Comparison of ENCODE assay signal across 18 mouse cellular contexts in the genomic region with DNA sequence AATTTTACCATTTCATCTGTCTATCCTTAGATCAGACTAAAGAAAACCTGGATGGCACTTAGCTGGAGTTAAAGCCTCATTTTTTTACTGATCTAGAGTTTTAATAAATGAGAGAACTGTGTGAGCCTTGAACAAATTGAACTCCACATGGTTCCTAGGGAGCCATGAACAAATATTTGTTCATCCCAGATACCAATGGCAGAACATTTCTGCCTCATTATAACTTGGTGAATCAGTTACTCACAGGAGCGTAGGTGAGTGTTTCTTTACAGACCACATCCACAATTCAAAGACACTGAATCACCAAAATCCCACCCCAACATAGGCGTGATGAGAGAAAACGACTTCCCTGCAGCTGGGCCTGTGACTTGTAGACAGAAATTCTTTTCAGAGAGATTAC.
A peak's percentile ranks its signal among the peaks of the same experiment; 100 is the strongest.
DNase-seq lines count a peak whose midpoint lies in the region; ATAC-seq and TF ChIP-seq lines count a peak whose summit lies in the region.
"Had no signal": no experiment of that assay in that cellular context is flagged by ENCODE, and none has a peak within 500 bp of the region (broad histone marks: within the 10 kb centered on the region; RNA-seq: fewer than 3 reads in every experiment).

No protein-coding gene starts in this region.

- peak; percentile 74; the same call in 1 of the 2 replicates for ATAC-seq in stomach, embryonic 14.5 days (ENCODE audit: insufficient number of reproducible peaks, insufficient read depth, low FRiP score, low read depth)
- ATAC-seq in stomach, embryonic 15.5 days (ENCODE audit: insufficient read depth, low FRiP score, low read depth): 0 out of 2 replicates have a peak, but pooled peaks have one; percentile 47
- ATAC-seq in stomach, postnatal 0 days (ENCODE audit: low FRiP score, low TSS enrichment): peak; percentile 38; the same call in 1 of the 2 replicates
- no peak for ATAC-seq in intestine, embryonic 15.5 days
- ATAC-seq: forebrain, embryonic 13.5 days; forebrain, embryonic 15.5 days; forebrain, postnatal 0 days had no signal

- H3K4me3 ChIP-seq in stomach, embryonic 14.5 days (ENCODE audit: low read depth, low read length): no peak overlapping the region
- H3K4me3 ChIP-seq in stomach, embryonic 15.5 days (replicated peaks): no peak overlapping the region
- no peak overlapping the region for H3K4me3 ChIP-seq in stomach, postnatal 0 days (ENCODE audit: low read depth, low read length)
- H3K4me3 ChIP-seq in intestine, embryonic 15.5 days (replicated peaks): no peak overlapping the region
- H3K4me3 ChIP-seq: embryonic facial prominence, embryonic 10.5 days; embryonic facial prominence, embryonic 12.5 days; forebrain, embryonic 13.5 days; forebrain, embryonic 15.5 days had no signal

- WGBS in stomach, embryonic 14.5 days: 67% methylated on average over 3 of the region's 3 CpGs
- WGBS in stomach, embryonic 15.5 days: 51% methylated on average over 3 of the region's 3 CpGs
- WGBS in stomach, postnatal 0 days: 41% methylated on average over 3 of the region's 3 CpGs
- 60% methylated on average over 3 of the region's 3 CpGs for WGBS in intestine, embryonic 15.5 days

- no peak overlapping the region for H3K27ac ChIP-seq in stomach, embryonic 14.5 days (ENCODE audit: low read length)
- H3K27ac ChIP-seq in stomach, embryonic 15.5 days: 0 out of 2 replicates have a peak overlapping the region, but pooled peaks have one; percentile 40
- no peak overlapping the region for H3K27ac ChIP-seq in stomach, postnatal 0 days (replicated peaks)
- no peak overlapping the region for H3K27ac ChIP-seq in intestine, embryonic 15.5 days
- H3K27ac ChIP-seq: embryonic facial prominence, embryonic 10.5 days; embryonic facial prominence, embryonic 12.5 days; forebrain, embryonic 13.5 days; forebrain, embryonic 15.5 days had no signal

- H3K9me3 ChIP-seq in stomach, embryonic 14.5 days (ENCODE audit: control insufficient read depth, low read depth, low read length): no peaks in the 10 kb centered on the region
- H3K9me3 ChIP-seq in stomach, embryonic 15.5 days: no peaks in the 10 kb centered on the region
- no peaks in the 10 kb centered on the region for H3K9me3 ChIP-seq in stomach, postnatal 0 days (ENCODE audit: control insufficient read depth, low read length)
- H3K9me3 ChIP-seq in intestine, embryonic 15.5 days: no peaks in the 10 kb centered on the region
- H3K9me3 ChIP-seq: embryonic facial prominence, embryonic 10.5 days; embryonic facial prominence, embryonic 12.5 days; forebrain, embryonic 13.5 days; forebrain, embryonic 15.5 days had no signal

- H3K27me3 ChIP-seq in stomach, embryonic 14.5 days (ENCODE audit: control insufficient read depth, insufficient read depth, low read length): no peaks in the 10 kb centered on the region
- H3K27me3 ChIP-seq in stomach, embryonic 15.5 days (replicated peaks): no peaks in the 10 kb centered on the region
- H3K27me3 ChIP-seq in stomach, postnatal 0 days (ENCODE audit: control insufficient read depth, insufficient read depth, low read length): no peaks in the 10 kb centered on the region
- no peaks in the 10 kb centered on the region for H3K27me3 ChIP-seq in intestine, embryonic 15.5 days (replicated peaks)
- H3K27me3 ChIP-seq: embryonic facial prominence, embryonic 12.5 days; forebrain, embryonic 13.5 days; forebrain, embryonic 15.5 days had no signal

- no peak overlapping the region for H3K9ac ChIP-seq in stomach, embryonic 14.5 days (replicated peaks; ENCODE audit: low read depth, low read length)
- no peak overlapping the region for H3K9ac ChIP-seq in stomach, embryonic 15.5 days
- no peak overlapping the region for H3K9ac ChIP-seq in stomach, postnatal 0 days (ENCODE audit: low read length)
- no peak overlapping the region for H3K9ac ChIP-seq in intestine, embryonic 15.5 days
- H3K9ac ChIP-seq: embryonic facial prominence, embryonic 12.5 days; forebrain, embryonic 13.5 days; forebrain, embryonic 15.5 days; forebrain, postnatal 0 days had no signal

- DNase-seq in stomach, postnatal 0 days (ENCODE audit: low spot score): no peak
- no peak for DNase-seq in right cerebral cortex, postnatal 4 days
- DNase-seq: adrenal gland, adult 2 months; adrenal gland, postnatal 10 days; adrenal gland, postnatal 25 days; cerebellum, adult 11-12 months; cerebellum, adult 2 months; cerebellum, adult 9-10 months; cerebellum, postnatal 10 days; cerebellum, postnatal 25 days; forebrain, postnatal 0 days had no signal

- no peak for TF ChIP-seq CTCF in stomach, postnatal 0 days (IDR thresholded peaks at IDR 0.05; ENCODE audit: low read depth)

- no peaks in the 10 kb centered on the region for H3K4me1 ChIP-seq in stomach, embryonic 14.5 days (ENCODE audit: control insufficient read depth, insufficient read depth, low read length)
- H3K4me1 ChIP-seq in stomach, embryonic 15.5 days: no peaks in the 10 kb centered on the region
- H3K4me1 ChIP-seq in stomach, postnatal 0 days (replicated peaks; ENCODE audit: control insufficient read depth, insufficient read depth): no peaks in the 10 kb centered on the region
- H3K4me1 ChIP-seq in intestine, embryonic 15.5 days (replicated peaks): no peaks in the 10 kb centered on the region
- H3K4me1 ChIP-seq: embryonic facial prominence, embryonic 10.5 days; embryonic facial prominence, embryonic 12.5 days; forebrain, embryonic 13.5 days; forebrain, embryonic 15.5 days had no signal

- H3K4me2 ChIP-seq in stomach, embryonic 14.5 days (replicated peaks; ENCODE audit: low read depth, low read length): no peak overlapping the region
- no peak overlapping the region for H3K4me2 ChIP-seq in stomach, embryonic 15.5 days
- no peak overlapping the region for H3K4me2 ChIP-seq in stomach, postnatal 0 days (replicated peaks; ENCODE audit: low read depth)
- H3K4me2 ChIP-seq in intestine, embryonic 15.5 days (replicated peaks): no peak overlapping the region
- H3K4me2 ChIP-seq: embryonic facial prominence, embryonic 12.5 days; forebrain, embryonic 13.5 days; forebrain, embryonic 15.5 days had no signal

- H3K36me3 ChIP-seq in stomach, embryonic 14.5 days (ENCODE audit: control insufficient read depth, insufficient read depth, low read length): no peaks in the 10 kb centered on the region
- H3K36me3 ChIP-seq in stomach, embryonic 15.5 days: no peaks in the 10 kb centered on the region
- H3K36me3 ChIP-seq in stomach, postnatal 0 days (ENCODE audit: control insufficient read depth, insufficient read depth, low read length): no peaks in the 10 kb centered on the region
- no peaks in the 10 kb centered on the region for H3K36me3 ChIP-seq in intestine, embryonic 15.5 days
- H3K36me3 ChIP-seq: embryonic facial prominence, embryonic 10.5 days; embryonic facial prominence, embryonic 12.5 days; forebrain, embryonic 15.5 days had no signal

- TF ChIP-seq EP300 in stomach, postnatal 0 days (optimal IDR thresholded peaks at IDR 0.05): no peak
